Mouse (Mus musculus) neural tube, embryonic 13.5 days (tissue): ENCODE measurements around the gene Ces5a. TPM values are rescaled to one million over a fixed set of nuclear protein-coding genes. Genes with fewer than 3 reads are reported as not detected.
"Not testable (repeated sequence)": the region's sequence is repeated elsewhere in the genome, so short reads cannot be mapped to it uniquely, and the experiment has no call there.

Experiments
- ATAC-seq: fragments of 200-750 bp; cut with Nextera tagmentation; 2 replicates; pipeline ENCODE4 v1.8.0; 2017; ENCODE audit warnings: low read depth, mild to moderate bottlenecking, moderate TSS enrichment, moderate library complexity
- H3K27ac ChIP-seq: fragments of 300-500 bp; sonication (generic); replicated peaks from 2 replicates; pipeline ENCODE4 v1.5.1; 2015; ENCODE audit warnings: moderate library complexity, mild to moderate bottlenecking, inconsistent platforms
- H3K27me3 ChIP-seq: fragments of 300-500 bp; sonication (generic); 2 replicates; pipeline ENCODE4 v1.6.1; 2015; ENCODE audit warnings: mild to moderate bottlenecking, inconsistent platforms
- H3K36me3 ChIP-seq: fragments of 300-500 bp; sonication (generic); 2 replicates; pipeline ENCODE4 v1.6.1; 2015; ENCODE audit warnings: mild to moderate bottlenecking, inconsistent platforms
- H3K4me1 ChIP-seq: fragments of 300-500 bp; sonication (generic); replicated peaks from 2 replicates; pipeline ENCODE4 v1.6.1; 2015; ENCODE audit warnings: inconsistent platforms
- H3K4me2 ChIP-seq: fragments of 300-500 bp; sonication (generic); 2 replicates; pipeline ENCODE4 v1.6.1; 2015; ENCODE audit warnings: inconsistent platforms, mild to moderate bottlenecking, moderate library complexity
- H3K4me3 ChIP-seq: fragments of 300-500 bp; sonication (generic); 2 replicates; pipeline ENCODE4 v1.5.1; 2015; ENCODE audit warnings: mild to moderate bottlenecking, inconsistent platforms
- H3K9ac ChIP-seq: fragments of 300-500 bp; sonication (generic); 2 replicates; pipeline ENCODE4 v1.6.1; 2015; ENCODE audit warnings: moderate library complexity, mild to moderate bottlenecking, inconsistent platforms
- H3K9me3 ChIP-seq: fragments of 300-500 bp; sonication (generic); 2 replicates; pipeline ENCODE4 v1.6.1; 2016; ENCODE audit warnings: inconsistent platforms
- WGBS: fragments of 180-500 bp; shearing (Covaris S2); methylation state at CpG from one replicate; pipeline ENCODE4 v1.1.7; 2015; 5-methylcytosine and 5-hydroxymethylcytosine counted together
- polyA plus RNA-seq: library from polyadenylated mRNA; unstranded; fragments of >200 nt; fragmentation: Nextera tagmentation; extraction: Ambion mirVana; gene quantifications from 2 replicates; pipeline ENCODE4 v1.2.1, GENCODE M21; 2015

Gene Ces5a
- polyA plus RNA-seq, 1 experiment from 2014 or later = 0.31 TPM

DNA sequence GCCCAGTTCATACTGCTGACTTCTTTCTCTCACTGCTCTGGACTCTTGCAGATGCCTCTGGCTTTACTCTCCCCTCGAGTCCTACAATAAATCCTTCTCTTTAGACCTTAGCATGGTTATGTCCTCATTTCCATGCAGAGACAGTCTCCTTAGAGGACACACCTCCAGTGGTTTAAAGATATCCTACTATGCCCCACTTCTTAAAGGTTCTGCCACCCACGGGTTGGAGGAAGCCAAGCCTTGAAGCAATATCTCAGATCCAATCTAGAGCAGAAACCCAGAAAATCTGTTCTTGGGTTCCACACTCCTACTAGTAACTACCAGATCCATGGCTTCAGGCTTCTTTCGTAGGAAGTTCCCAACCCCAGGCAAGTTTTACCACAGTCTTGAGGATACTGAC is 25.6 kb upstream of the Ces5a start:
- ATAC-seq = no peak
- Histone ChIP-seq H3K9me3 (no peaks in the 10 kb centered on the region), H3K36me3 (no peaks in the 10 kb centered on the region), H3K4me1 (no peaks in the 10 kb centered on the region), H3K4me2 (no peak overlapping the region), H3K27ac (no peak overlapping the region), H3K9ac (no peak overlapping the region), H3K27me3 (no peaks in the 10 kb centered on the region), H3K4me3 (no peak overlapping the region)
- WGBS = 81% methylated on average over 3 of the region's 3 CpGs

DNA sequence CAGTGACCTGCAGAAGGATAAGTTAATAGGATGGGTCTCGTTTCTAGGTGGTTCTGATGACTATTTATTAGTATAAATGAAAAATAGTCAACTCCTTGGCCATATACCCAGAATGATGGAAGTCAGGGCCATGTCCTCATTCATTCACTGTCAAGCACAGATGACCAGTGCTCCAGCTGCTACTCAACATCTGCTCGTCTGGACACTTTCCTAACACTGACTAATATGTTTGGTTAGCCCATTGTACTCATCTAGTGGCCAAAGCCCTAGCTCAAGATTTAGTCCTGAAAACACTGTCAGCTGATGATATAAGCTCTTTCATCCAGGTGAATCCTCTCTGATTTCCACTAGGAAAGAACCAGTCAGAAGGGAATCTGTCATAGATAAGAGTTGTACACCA is 24.1 kb upstream of the Ces5a start:
- no peak overlapping the region for H3K4me2 ChIP-seq
- H3K27ac ChIP-seq = no peak overlapping the region
- no peaks in the 10 kb centered on the region for H3K27me3 ChIP-seq
- no peak overlapping the region for H3K9ac ChIP-seq
- 82% methylated on average over 2 of the region's 2 CpGs for WGBS
- H3K4me1 ChIP-seq = no peaks in the 10 kb centered on the region
- H3K9me3 ChIP-seq = peaks cover 3% of the 10 kb centered on the region; the same call in 1 of the 2 replicates
- H3K4me3 ChIP-seq = no peak overlapping the region
- H3K36me3 ChIP-seq = no peaks in the 10 kb centered on the region
- no peak for ATAC-seq

DNA sequence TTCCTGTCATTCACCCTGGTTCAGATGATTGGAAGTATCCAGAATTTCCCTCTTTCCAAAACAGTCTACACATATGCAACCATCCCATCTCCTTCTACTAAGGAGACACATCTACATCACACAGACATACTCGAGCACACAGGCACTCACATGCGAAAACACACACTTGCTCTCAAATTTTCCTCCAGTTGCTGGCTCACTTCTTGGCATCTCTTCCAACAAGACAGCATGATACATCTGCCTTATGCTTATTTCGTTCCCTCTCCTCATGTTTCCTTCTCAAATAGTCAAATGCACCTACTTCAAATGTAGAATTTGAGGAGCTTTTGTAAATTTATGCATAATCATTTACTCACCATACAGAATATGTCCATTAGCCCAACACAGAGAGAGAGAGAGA is 33.0 kb downstream of the Ces5a start:
- WGBS = 82% methylated on average over 3 of the region's 3 CpGs
- no peaks in the 10 kb centered on the region for H3K9me3 ChIP-seq
- no peaks in the 10 kb centered on the region for H3K27me3 ChIP-seq

DNA sequence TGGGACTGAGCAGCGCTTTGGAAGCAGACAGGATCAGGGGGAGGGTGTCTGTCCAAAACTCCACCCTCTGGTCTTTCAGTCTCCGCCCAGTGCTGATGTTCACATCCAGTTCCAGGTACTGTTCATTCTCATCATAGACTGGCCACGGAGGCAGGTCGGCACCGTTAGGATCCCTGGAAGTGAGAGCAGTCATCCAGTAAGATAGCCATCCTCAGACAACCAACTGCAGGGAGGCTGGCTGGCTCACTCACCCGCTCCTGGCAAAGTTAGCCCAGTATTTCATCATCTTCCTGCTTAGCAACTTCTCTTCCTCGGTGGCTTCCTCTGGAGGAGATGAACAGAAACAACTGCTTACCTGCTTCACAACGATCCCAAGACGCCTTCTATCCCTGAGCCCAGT is 36.2 kb downstream of the Ces5a start:
- WGBS = 46% methylated on average over 9 of the region's 9 CpGs

More for the DNA sequence above, 33.0 kb downstream of the Ces5a start:
- Histone ChIP-seq H3K27ac (no peak overlapping the region), H3K4me2 (no peak overlapping the region), H3K36me3 (no peaks in the 10 kb centered on the region), H3K9ac (no peak overlapping the region), H3K4me3 (no peak overlapping the region), H3K4me1 (0 out of 2 replicates have a peak, but pooled peaks cover 4% of the 10 kb centered on the region)
- ATAC-seq = no peak

DNA sequence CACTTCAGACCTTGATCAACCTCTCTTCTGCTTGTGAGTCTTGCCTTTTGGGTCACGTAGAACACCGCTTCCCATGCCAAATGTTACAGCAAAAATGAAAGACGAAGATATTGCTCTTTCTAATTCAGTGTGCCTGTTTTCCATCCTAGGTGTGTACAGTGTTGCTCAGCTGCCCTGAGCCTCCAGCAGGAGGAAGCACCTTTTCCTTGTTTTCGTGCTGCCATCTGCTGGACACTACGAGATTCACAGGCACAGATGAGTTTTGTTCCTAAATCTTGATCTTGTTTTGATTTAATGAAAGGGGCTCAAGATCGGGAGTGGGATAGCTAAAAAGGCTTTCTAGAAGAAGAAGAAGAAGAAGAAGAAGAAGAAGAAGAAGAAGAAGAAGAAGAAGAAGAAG is 40.3 kb downstream of the Ces5a start:
- no peaks in the 10 kb centered on the region for H3K9me3 ChIP-seq
- H3K4me1 ChIP-seq = 0 out of 2 replicates have a peak, but pooled peaks cover 4% of the 10 kb centered on the region
- H3K9ac ChIP-seq = no peak overlapping the region
- H3K27me3 ChIP-seq = no peaks in the 10 kb centered on the region
- no peak overlapping the region for H3K4me2 ChIP-seq
- WGBS = 26% methylated on average over 6 of the region's 6 CpGs
- H3K4me3 ChIP-seq = no peak overlapping the region
- H3K27ac ChIP-seq = no peak overlapping the region
- ATAC-seq = no peak
- no peaks in the 10 kb centered on the region for H3K36me3 ChIP-seq

More for the DNA sequence above, 36.2 kb downstream of the Ces5a start:
- H3K4me1 ChIP-seq = 0 out of 2 replicates have a peak, but pooled peaks cover 4% of the 10 kb centered on the region
- H3K4me3 ChIP-seq = no peak overlapping the region
- no peak overlapping the region for H3K9ac ChIP-seq
- no peaks in the 10 kb centered on the region for H3K36me3 ChIP-seq
- ATAC-seq = no peak
- no peak overlapping the region for H3K27ac ChIP-seq
- H3K4me2 ChIP-seq = no peak overlapping the region
- H3K27me3 ChIP-seq = no peaks in the 10 kb centered on the region
- H3K9me3 ChIP-seq = no peaks in the 10 kb centered on the region

DNA sequence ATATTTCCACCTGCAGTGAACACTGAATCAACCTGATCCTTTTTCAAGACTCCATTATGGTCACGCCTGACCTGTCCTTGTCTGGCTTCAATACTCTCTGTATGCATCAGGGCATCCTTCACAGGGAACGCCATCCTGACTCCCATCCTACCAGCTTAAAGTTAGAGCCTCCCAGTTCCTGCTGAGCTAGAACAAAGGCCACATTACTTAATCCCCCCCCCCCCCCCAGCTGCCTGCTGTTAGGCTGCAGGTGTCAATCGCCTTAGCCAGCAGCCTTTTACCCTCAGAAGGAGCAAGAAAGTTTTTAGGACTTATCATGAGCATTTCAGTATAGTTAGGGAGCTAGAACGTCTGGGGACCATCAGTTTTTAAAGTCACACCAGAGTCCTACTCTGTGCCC is 46.9 kb downstream of the Ces5a start:
- H3K9ac ChIP-seq = no peak overlapping the region
- 15% methylated on average over 4 of the region's 4 CpGs for WGBS
- H3K27me3 ChIP-seq = no peaks in the 10 kb centered on the region
- ATAC-seq = no peak
- no peaks in the 10 kb centered on the region for H3K4me1 ChIP-seq
- H3K4me2 ChIP-seq = no peak overlapping the region
- no peak overlapping the region for H3K4me3 ChIP-seq
- H3K27ac ChIP-seq = no peak overlapping the region
- no peaks in the 10 kb centered on the region for H3K36me3 ChIP-seq
- H3K9me3 ChIP-seq = no peaks in the 10 kb centered on the region

DNA sequence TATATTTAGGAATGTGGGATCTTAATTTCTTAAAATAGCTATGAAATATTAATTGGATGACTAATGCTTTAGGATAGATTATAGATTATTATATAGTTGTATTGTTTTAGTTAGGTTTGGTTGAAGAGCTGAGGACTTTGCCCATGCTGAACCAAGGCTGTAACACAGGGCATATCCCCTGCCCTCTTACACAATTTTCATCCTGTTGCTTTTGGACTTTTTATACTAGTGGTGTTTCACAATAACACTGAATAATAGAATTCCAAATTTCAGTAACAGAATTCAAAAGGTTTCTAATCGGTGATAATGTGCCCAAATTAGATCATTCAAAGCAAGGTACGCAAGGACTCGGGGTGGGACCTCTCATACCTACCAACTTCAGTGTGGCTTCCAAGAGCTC is 57.4 kb downstream of the Ces5a start:
- Histone ChIP-seq H3K9me3 (no peaks in the 10 kb centered on the region), H3K36me3 (no peaks in the 10 kb centered on the region), H3K4me2 (no peak overlapping the region), H3K27ac (no peak overlapping the region), H3K9ac (no peak overlapping the region), H3K27me3 (no peaks in the 10 kb centered on the region), H3K4me1 (no peaks in the 10 kb centered on the region), H3K4me3 (no peak overlapping the region)
- WGBS = 96% methylated on average over 3 of the region's 3 CpGs
- ATAC-seq = no peak

DNA sequence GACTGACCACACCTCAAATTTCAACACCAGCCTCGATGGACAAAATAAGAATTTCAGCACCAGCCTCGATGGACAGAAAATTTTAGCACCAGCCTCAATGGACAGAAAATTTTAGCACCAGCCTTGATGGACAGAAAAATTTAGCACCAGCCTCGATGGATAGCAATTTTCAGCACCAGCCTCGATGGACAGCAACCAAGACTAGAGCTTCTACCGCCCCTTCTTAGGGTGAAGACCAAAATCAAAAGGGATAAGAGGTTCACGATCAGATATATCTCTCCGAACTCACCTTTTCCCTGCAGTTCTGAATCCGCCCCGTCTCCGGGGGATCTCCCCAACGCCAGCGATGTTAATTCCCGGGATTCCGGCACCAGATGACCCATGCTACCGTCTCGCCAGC is 65.9 kb downstream of the Ces5a start:
- not testable (repeated sequence) for H3K4me3 ChIP-seq, H3K27ac ChIP-seq, H3K9ac ChIP-seq, H3K27me3 ChIP-seq, ATAC-seq, H3K4me2 ChIP-seq, H3K4me1 ChIP-seq, H3K9me3 ChIP-seq, H3K36me3 ChIP-seq
- 86% methylated on average over 16 of the region's 16 CpGs for WGBS

DNA sequence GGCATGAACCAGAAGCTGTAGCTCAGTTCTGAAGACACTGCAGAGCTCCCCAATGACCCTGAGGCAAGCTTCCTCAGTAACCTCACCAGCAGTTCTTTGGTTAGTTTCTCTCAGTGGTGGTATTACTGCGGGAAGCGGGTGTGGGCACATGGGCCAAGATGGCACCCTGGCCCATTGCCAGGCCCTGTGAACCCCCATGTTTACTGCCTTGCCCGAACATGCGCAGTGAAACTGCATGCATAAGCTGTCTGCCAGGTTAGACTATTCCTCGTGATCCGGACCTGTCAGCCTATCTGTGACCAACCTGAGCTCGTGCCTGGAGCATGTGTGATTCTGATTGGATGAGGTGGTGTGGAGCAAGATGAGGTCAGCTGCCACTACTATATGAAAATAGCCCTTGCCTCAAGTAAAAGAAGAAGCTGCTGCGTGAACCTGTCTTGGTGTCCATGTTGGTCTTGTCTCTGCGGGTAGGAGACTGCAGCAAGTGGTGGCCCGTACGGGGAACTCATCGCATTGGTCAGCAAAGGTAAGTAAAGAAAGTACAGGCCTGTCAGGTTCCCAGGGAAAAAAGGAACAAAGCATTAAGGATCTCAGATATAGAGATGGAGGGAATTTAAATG is 81.3 kb downstream of the Ces5a start:
- WGBS = 93% methylated on average over 12 of the region's 12 CpGs
- no peaks in the 10 kb centered on the region for H3K9me3 ChIP-seq
- no peaks in the 10 kb centered on the region for H3K36me3 ChIP-seq
- H3K27me3 ChIP-seq = no peaks in the 10 kb centered on the region
- H3K4me2 ChIP-seq = no peak overlapping the region
- H3K4me1 ChIP-seq = no peaks in the 10 kb centered on the region
- no peak overlapping the region for H3K27ac ChIP-seq
- no peak overlapping the region for H3K4me3 ChIP-seq
- H3K9ac ChIP-seq = no peak overlapping the region
- ATAC-seq = no peak

Other genes with a start within 250 kb of the Ces5a start
- not detected in 2 replicates for gene Ces1g, start 198.5 kb downstream of the Ces5a start, polyA plus RNA-seq
- gene Ces1h, start 156.1 kb downstream of the Ces5a start, polyA plus RNA-seq = not detected in 2 replicates